Mouse (Mus musculus): ENCODE results near the gene Itprid2.

- TF ChIP-seq CTCF (IDR thresholded peaks at IDR 0.05; ENCODE audit: borderline replicate concordance, control insufficient read depth, extremely low read depth, insufficient read depth, low read length, poor library complexity) (no peak), POLR2A (IDR thresholded peaks at IDR 0.05; ENCODE audit: control insufficient read depth, extremely low read depth, insufficient read depth, low read length, poor library complexity) (no peak)
Measured at GRCm38 (mm10) chr2:79722415-79722814, 87.3 kb downstream of the Itprid2 start.
